Comparison of ENCODE assay signal across 31 mouse cellular contexts in the genomic region with DNA sequence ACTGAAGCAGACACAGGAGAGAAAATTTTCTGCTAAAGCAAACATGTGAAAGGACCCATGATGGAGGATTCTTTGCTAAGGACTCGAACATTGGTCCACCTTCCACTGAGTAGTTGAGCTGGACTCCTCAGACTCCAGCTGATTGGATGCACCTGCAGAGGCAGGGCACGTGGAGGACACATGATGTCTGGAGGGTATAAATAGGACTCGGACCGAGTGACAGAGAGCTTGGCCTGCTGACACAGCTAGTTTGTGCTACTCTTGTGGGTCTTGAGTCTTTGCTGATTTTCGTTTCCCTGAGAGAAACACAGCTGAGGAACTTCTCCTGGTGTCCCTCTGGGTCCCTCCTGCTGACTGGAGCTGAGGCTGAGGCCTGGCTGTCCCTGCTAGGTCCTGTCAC. TPM values are rescaled to one million over a fixed set of nuclear protein-coding genes. Genes with fewer than 3 reads are reported as not detected.
DNase-seq lines count a peak whose midpoint lies in the region; ATAC-seq and TF ChIP-seq lines count a peak whose summit lies in the region.
"Had no signal": no experiment of that assay in that cellular context is flagged by ENCODE, and none has a peak within 500 bp of the region (broad histone marks: within the 10 kb centered on the region; RNA-seq: fewer than 3 reads in every experiment).

No protein-coding gene starts in this region.

- WGBS in heart, embryonic 13.5 days: 57% methylated on average over 5 of the region's 5 CpGs
- 49% methylated on average over 5 of the region's 5 CpGs for WGBS in heart, postnatal 0 days

- intact Hi-C loops in heart, postnatal 25 days (cut with DNase I): no loop called here

- no peaks in the 10 kb centered on the region for H3K27me3 ChIP-seq in heart, embryonic 13.5 days (replicated peaks)
- H3K27me3 ChIP-seq in heart, postnatal 0 days (ENCODE audit: control insufficient read depth, insufficient read depth, low read length): no peaks in the 10 kb centered on the region
- H3K27me3 ChIP-seq: CH12.LX; embryonic facial prominence, embryonic 13.5 days; embryonic facial prominence, embryonic 15.5 days; forebrain, embryonic 12.5 days; Patski had no signal

- no peak for TF ChIP-seq EP300 in heart, postnatal 0 days (IDR thresholded peaks at IDR 0.05; ENCODE audit: low read depth)

- no peak for ATAC-seq in heart, embryonic 13.5 days (ENCODE audit: extremely low read depth, insufficient number of reproducible peaks, low FRiP score, low TSS enrichment)
- ATAC-seq in heart, postnatal 0 days (ENCODE audit: insufficient read depth, low read depth): peak; percentile 69
- ATAC-seq: activated CD4-positive, CD25-positive, alpha-beta regulatory T cell, adult 4 months; CD4-positive, CD25-positive, alpha-beta regulatory T cell, adult 4 months; forebrain, embryonic 14.5 days; Patski had no signal

- no peak overlapping the region for H3K4me2 ChIP-seq in heart, embryonic 13.5 days
- no peak overlapping the region for H3K4me2 ChIP-seq in heart, postnatal 0 days (ENCODE audit: low read depth, low read length)
- H3K4me2 ChIP-seq: embryonic facial prominence, embryonic 13.5 days; embryonic facial prominence, embryonic 15.5 days; forebrain, embryonic 12.5 days had no signal

- peaks cover 41% of the 10 kb centered on the region for H3K36me3 ChIP-seq in heart, embryonic 13.5 days
- peaks cover 21% of the 10 kb centered on the region; the same call in 1 of the 2 replicates for H3K36me3 ChIP-seq in heart, postnatal 0 days (replicated peaks; ENCODE audit: control insufficient read depth, insufficient read depth, low read length)

- H3K9ac ChIP-seq in heart, embryonic 13.5 days: no peak overlapping the region
- no peak overlapping the region for H3K9ac ChIP-seq in heart, postnatal 0 days (replicated peaks; ENCODE audit: low read depth, low read length)
- H3K9ac ChIP-seq: embryonic facial prominence, embryonic 13.5 days; embryonic facial prominence, embryonic 15.5 days; forebrain, embryonic 12.5 days had no signal

- DNase-seq in heart, postnatal 25 days (ENCODE audit: low spot score): no peak
- DNase-seq in heart, postnatal 0 days (ENCODE audit: low spot score): no peak
- no peak for DNase-seq in heart, adult 9 months (ENCODE audit: low spot score in 2 of 2)
- DNase-seq in layer of hippocampus, adult 9-10 months (ENCODE audit: low spot score): peak; percentile 11
- no peak for DNase-seq in layer of hippocampus, adult 2 months (ENCODE audit: low spot score in 2 of 2)
- peak; percentile 53 to 59 for DNase-seq in right cerebral cortex, postnatal 10 days (ENCODE audit: low spot score in 2 of 2)
- no peak for DNase-seq in right cerebral cortex, postnatal 36 days (ENCODE audit: low spot score in 2 of 2)
- DNase-seq: adrenal gland, adult 8-10 months; adrenal gland, postnatal 14 days; adrenal gland, postnatal 36 days; B cell, adult 2 months; cerebellum, adult 11 months; cerebellum, adult 18-20 months; cerebellum, adult 8-10 months; cerebellum, adult 9-11 months; cerebellum, postnatal 14 days; cerebellum, postnatal 36 days; embryo, embryonic 11 days had no signal

- H3K27ac ChIP-seq in heart, embryonic 13.5 days (replicated peaks): peak overlapping the region; percentile 15; the same call in 1 of the 2 replicates
- no peak overlapping the region for H3K27ac ChIP-seq in heart, postnatal 0 days (ENCODE audit: low read depth)
- H3K27ac ChIP-seq in layer of hippocampus, adult 2 months: no peak overlapping the region; the same call in 1 of the 2 replicates
- H3K27ac ChIP-seq: embryonic facial prominence, embryonic 13.5 days; embryonic facial prominence, embryonic 15.5 days; forebrain, embryonic 10.5 days; forebrain, embryonic 12.5 days had no signal

- TF ChIP-seq CTCF in heart, postnatal 0 days (IDR thresholded peaks at IDR 0.05; ENCODE audit: low read depth): no peak
- TF ChIP-seq CTCF in layer of hippocampus, adult 2 months (conservative IDR thresholded peaks at IDR 0.05): no peak

- peaks cover 5% of the 10 kb centered on the region; the same call in 1 of the 2 replicates for H3K9me3 ChIP-seq in heart, embryonic 13.5 days
- no peaks in the 10 kb centered on the region for H3K9me3 ChIP-seq in heart, postnatal 0 days (replicated peaks; ENCODE audit: control insufficient read depth, low read length)
- H3K9me3 ChIP-seq: embryonic facial prominence, embryonic 13.5 days; embryonic facial prominence, embryonic 15.5 days had no signal

- H3K4me1 ChIP-seq in heart, embryonic 13.5 days: peaks cover 9% of the 10 kb centered on the region; the same call in 1 of the 2 replicates
- H3K4me1 ChIP-seq in heart, postnatal 0 days (ENCODE audit: control insufficient read depth, insufficient read depth): no peaks in the 10 kb centered on the region
- H3K4me1 ChIP-seq: embryonic facial prominence, embryonic 13.5 days; embryonic facial prominence, embryonic 15.5 days; forebrain, embryonic 10.5 days; forebrain, embryonic 12.5 days had no signal

- H3K4me3 ChIP-seq in heart, embryonic 13.5 days: no peak overlapping the region
- no peak overlapping the region for H3K4me3 ChIP-seq in heart, postnatal 0 days (ENCODE audit: low read depth, low read length)
- H3K4me3 ChIP-seq in layer of hippocampus, adult 2 months: no peak overlapping the region
- H3K4me3 ChIP-seq: embryonic facial prominence, embryonic 13.5 days; embryonic facial prominence, embryonic 15.5 days; erythroblast, embryonic 14.5 days; forebrain, embryonic 10.5 days; forebrain, embryonic 12.5 days had no signal

RNA-seq across cellular contexts. Expression of gene Pak6, which starts 16.4 kb away (rescaled TPM):
- 7.4 and 7.5 TPM in 2 replicates for polyA plus RNA-seq in heart, embryonic 13.5 days (2015; fragmentation: Nextera tagmentation; extraction: Ambion mirVana)
- 1 to 10 TPM; 6.4 to 9.9 TPM for total RNA-seq in heart, postnatal 25 days (2021)
- 16.8 and 17.0 TPM in 2 replicates for total RNA-seq in heart, postnatal 0 days (2014; rRNA removed; ENCODE audit: low replicate concordance)
- 7.9 and 9.0 TPM in 2 replicates for polyA plus RNA-seq in heart, postnatal 0 days (2015; fragmentation: Nextera tagmentation; extraction: Ambion mirVana)
- total RNA-seq in layer of hippocampus, adult 2 months (2021): 10 to 100 TPM; 57.5 to 65.7 TPM
- polyA plus RNA-seq: activated CD4-positive, CD25-positive, alpha-beta regulatory T cell, adult 4 months had no signal

RNA-seq across cellular contexts. Expression of gene Bub1b, which starts 48.7 kb away (rescaled TPM):
- 64.3 and 69.9 TPM in 2 replicates for polyA plus RNA-seq in heart, embryonic 13.5 days (2015; fragmentation: Nextera tagmentation; extraction: Ambion mirVana)
- total RNA-seq in heart, postnatal 25 days (2021): 1 to 10 TPM; 1.9 to 2.2 TPM
- 37.7 and 46.9 TPM in 2 replicates for total RNA-seq in heart, postnatal 0 days (2014; rRNA removed; ENCODE audit: low replicate concordance)
- 14.8 and 16.2 TPM in 2 replicates for polyA plus RNA-seq in heart, postnatal 0 days (2015; fragmentation: Nextera tagmentation; extraction: Ambion mirVana)
- total RNA-seq in layer of hippocampus, adult 2 months (2021): 1 to 10 TPM; 2.0 to 2.1 TPM

RNA-seq across cellular contexts. Expression of gene Ankrd63, which starts 57.1 kb away (rescaled TPM):
- 0.67 and 0.73 TPM in 2 replicates for polyA plus RNA-seq in heart, embryonic 13.5 days (2015; fragmentation: Nextera tagmentation; extraction: Ambion mirVana)
- total RNA-seq in heart, postnatal 25 days (2021): 1 to 10 TPM; 1.8 to 3.0 TPM
- total RNA-seq in heart, postnatal 0 days (2014; rRNA removed; ENCODE audit: low replicate concordance): 7.6 and 14.3 TPM in 2 replicates
- 1.6 and 2.0 TPM in 2 replicates for polyA plus RNA-seq in heart, postnatal 0 days (2015; fragmentation: Nextera tagmentation; extraction: Ambion mirVana)
- total RNA-seq in layer of hippocampus, adult 2 months (2021): 10 to 100 TPM; 14.8 to 15.5 TPM
- total RNA-seq: CH12.LX had no signal
- polyA plus RNA-seq: activated CD4-positive, CD25-positive, alpha-beta regulatory T cell, adult 4 months; CD4-positive, CD25-positive, alpha-beta regulatory T cell, adult 4 months; embryonic facial prominence, embryonic 11.5 days; erythroblast, embryonic 14.5 days; forebrain, embryonic 10.5 days; G1E had no signal

Comparison
In these comparisons a context has a peak if more than half of its experiments do, and no peak if none do; other contexts are left out.
1. DNase-seq: peak in layer of hippocampus, adult 9-10 months (single experiment) and right cerebral cortex, postnatal 10 days (2 of 2); none in heart, postnatal 25 days (single experiment), heart, postnatal 0 days (single experiment), heart, adult 9 months (0 of 2), layer of hippocampus, adult 2 months (0 of 2) and right cerebral cortex, postnatal 36 days (0 of 2).
2. RNA of gene Bub1b, which starts 48.7 kb away (total RNA-seq): 37.7 to 46.9 TPM in heart, postnatal 0 days; 1.9 to 2.2 TPM in heart, postnatal 25 days and 2.0 to 2.1 TPM in layer of hippocampus, adult 2 months; every median in the first group is over 10 times any median in the second.